Mouse (Mus musculus): Measurements from ENCODE around the gene Focad. TPM values are rescaled to one million over a fixed set of nuclear protein-coding genes. Genes with fewer than 3 reads are reported as not detected.

The Focad gene
- total RNA-seq, 4 experiments from 2014 or later, result 15.3 to 22.0 (median 18.6) TPM

GRCm38 (mm10) chr4:88155490-88156160 lies 61.2 kb downstream of the Focad start:
- no peak for DNase-seq (ENCODE audit: low spot score)

- no peak for DNase-seq (ENCODE audit: low spot score)
Measured at GRCm38 (mm10) chr4:88156961-88157360, 62.5 kb downstream of the Focad start.

GRCm38 (mm10) chr4:88157644-88158043 lies 63.2 kb downstream of the Focad start:
- DNase-seq (ENCODE audit: low spot score), result no peak

- no peak for DNase-seq (ENCODE audit: low spot score)
Measured at GRCm38 (mm10) chr4:88159256-88159655, 64.8 kb downstream of the Focad start.

- DNase-seq (ENCODE audit: low spot score), result no peak
Measured at GRCm38 (mm10) chr4:88159700-88160099, 65.3 kb downstream of the Focad start.

- DNase-seq (ENCODE audit: low spot score), result no peak
Measured at GRCm38 (mm10) chr4:88163511-88164247, 69.2 kb downstream of the Focad start.

- DNase-seq (ENCODE audit: low spot score), result no peak
Measured at GRCm38 (mm10) chr4:88167008-88167862, 72.8 kb downstream of the Focad start.

- no peak for DNase-seq (ENCODE audit: low spot score)
Measured at GRCm38 (mm10) chr4:88175058-88175974, 80.9 kb downstream of the Focad start.

GRCm38 (mm10) chr4:88179296-88179695 lies 84.9 kb downstream of the Focad start:
- DNase-seq (ENCODE audit: low spot score), result no peak

GRCm38 (mm10) chr4:88184293-88184692 lies 89.9 kb downstream of the Focad start:
- DNase-seq (ENCODE audit: low spot score), result peak; percentile 25

- DNase-seq (ENCODE audit: low spot score), result no peak
Measured at GRCm38 (mm10) chr4:88185872-88186426, 91.5 kb downstream of the Focad start.

GRCm38 (mm10) chr4:88187649-88188048 lies 93.2 kb downstream of the Focad start:
- DNase-seq (ENCODE audit: low spot score), result no peak

GRCm38 (mm10) chr4:88189495-88189894 lies 95.1 kb downstream of the Focad start:
- no peak for DNase-seq (ENCODE audit: low spot score)

- no peak for DNase-seq (ENCODE audit: low spot score)
Measured at GRCm38 (mm10) chr4:88194256-88194655, 99.8 kb downstream of the Focad start.

GRCm38 (mm10) chr4:88195898-88196495 lies 101.6 kb downstream of the Focad start:
- no peak for DNase-seq (ENCODE audit: low spot score)

- DNase-seq (ENCODE audit: low spot score), result no peak
Measured at GRCm38 (mm10) chr4:88196500-88196912, 102.1 kb downstream of the Focad start.

- DNase-seq (ENCODE audit: low spot score), result no peak
Measured at GRCm38 (mm10) chr4:88197244-88197643, 102.8 kb downstream of the Focad start.

- no peak for DNase-seq (ENCODE audit: low spot score)
Measured at GRCm38 (mm10) chr4:88199186-88199585, 104.8 kb downstream of the Focad start.

GRCm38 (mm10) chr4:88201047-88201446 lies 106.6 kb downstream of the Focad start:
- DNase-seq (ENCODE audit: low spot score), result no peak

GRCm38 (mm10) chr4:88208676-88209075 lies 114.2 kb downstream of the Focad start:
- no peak for DNase-seq (ENCODE audit: low spot score)
